Mouse (Mus musculus) myocyte (in vitro differentiated cells): ENCODE measurements around the gene Tmem63c.

Experiments used
- CEBPB ChIP-seq: IDR thresholded peaks from 2 replicates; pipeline ENCODE4 v1.6.1; 2011; ENCODE audit warnings: mild to moderate bottlenecking, moderate library complexity; ENCODE audit not compliant: poor library complexity, insufficient read depth, severe bottlenecking
- MYOD1 ChIP-seq, 3 experiments: IDR thresholded peaks; one replicate each; pipeline ENCODE4 v1.6.1; 2011; ENCODE audit warnings: control low read depth in 2 of 3, low read depth in 2 of 3, mild to moderate bottlenecking in 2 of 3, moderate library complexity in 1 of 3; ENCODE audit not compliant: insufficient read length in 2 of 3, control insufficient read depth in 1 of 3
- POLR2A ChIP-seq: IDR thresholded peaks from one replicate; pipeline ENCODE4 v1.6.1; 2011; ENCODE audit warnings: low read depth, mild to moderate bottlenecking, control low read depth, moderate library complexity; ENCODE audit not compliant: insufficient read length
- USF1 ChIP-seq: IDR thresholded peaks from one replicate; pipeline ENCODE4 v1.6.1; 2011; ENCODE audit warnings: low read depth, mild to moderate bottlenecking, control low read depth, moderate library complexity

- TF ChIP-seq POLR2A = no peak
- no peak for TF ChIP-seq CEBPB
- TF ChIP-seq USF1 = no peak
- no peak for TF ChIP-seq MYOD1 (IDR thresholded peaks at IDR 0.05; ENCODE audit: control insufficient read depth in 1 of 3, insufficient read length in 2 of 3, low read depth in 2 of 3)
These were observed at the start of gene Tmem63c for GRCm38 (mm10) chr12:87021040-87021439.
